Mouse (Mus musculus): ENCODE measurements around the gene Pdzk1. TPM values are rescaled to one million over a fixed set of nuclear protein-coding genes. Genes with fewer than 3 reads are reported as not detected.

Gene Pdzk1
- polyA plus RNA-seq, 1 experiment = 2.4 TPM

GRCm38 (mm10) chr3:96869091-96869490 is 40.0 kb downstream of the Pdzk1 start:
- H3K27me3 ChIP-seq (ENCODE audit: control insufficient read depth, insufficient read depth, low read length, poor library complexity, severe bottlenecking) = no peaks in the 10 kb centered on the region
- H3K27ac ChIP-seq (ENCODE audit: insufficient read depth, low read length) = no peak overlapping the region
- H3K36me3 ChIP-seq (ENCODE audit: control insufficient read depth, insufficient read depth, low read length, poor library complexity, severe bottlenecking) = peaks cover 19% of the 10 kb centered on the region
- H3K9ac ChIP-seq (ENCODE audit: low read depth, poor library complexity, severe bottlenecking) = no peak overlapping the region
- no peaks in the 10 kb centered on the region for H3K9me3 ChIP-seq (replicated peaks; ENCODE audit: control insufficient read depth, insufficient read depth, low read length, poor library complexity, severe bottlenecking)
- H3K4me3 ChIP-seq (ENCODE audit: low read depth, low read length) = no peak overlapping the region
- TF ChIP-seq POLR2A (IDR thresholded peaks at IDR 0.05; ENCODE audit: insufficient read depth, low read length) (no peak), CTCF (IDR thresholded peaks at IDR 0.05; ENCODE audit: low read depth, low read length) (no peak), EP300 (IDR thresholded peaks at IDR 0.05; ENCODE audit: insufficient read depth, low read depth, low read length) (no peak)
- H3K4me1 ChIP-seq (ENCODE audit: control insufficient read depth, insufficient read depth, low read length) = no peaks in the 10 kb centered on the region

- Histone ChIP-seq H3K4me3 (ENCODE audit: low read depth, low read length) (no peak overlapping the region), H3K27ac (ENCODE audit: insufficient read depth, low read length) (no peak overlapping the region), H3K4me1 (ENCODE audit: control insufficient read depth, insufficient read depth, low read length) (no peaks in the 10 kb centered on the region), H3K9me3 (replicated peaks; ENCODE audit: control insufficient read depth, insufficient read depth, low read length, poor library complexity, severe bottlenecking) (no peaks in the 10 kb centered on the region), H3K36me3 (ENCODE audit: control insufficient read depth, insufficient read depth, low read length, poor library complexity, severe bottlenecking) (peaks cover 20% of the 10 kb centered on the region), H3K27me3 (ENCODE audit: control insufficient read depth, insufficient read depth, low read length, poor library complexity, severe bottlenecking) (no peaks in the 10 kb centered on the region), H3K9ac (ENCODE audit: low read depth, poor library complexity, severe bottlenecking) (no peak overlapping the region)
- TF ChIP-seq POLR2A (IDR thresholded peaks at IDR 0.05; ENCODE audit: insufficient read depth, low read length) = no peak
- TF ChIP-seq CTCF (IDR thresholded peaks at IDR 0.05; ENCODE audit: low read depth, low read length) = no peak
- TF ChIP-seq EP300 (IDR thresholded peaks at IDR 0.05; ENCODE audit: insufficient read depth, low read depth, low read length) = no peak
Measured at GRCm38 (mm10) chr3:96870270-96870669, 41.2 kb downstream of the Pdzk1 start.

- Histone ChIP-seq H3K4me3 (ENCODE audit: low read depth, low read length) (no peak overlapping the region), H3K27ac (ENCODE audit: insufficient read depth, low read length) (no peak overlapping the region), H3K36me3 (ENCODE audit: control insufficient read depth, insufficient read depth, low read length, poor library complexity, severe bottlenecking) (peaks cover 23% of the 10 kb centered on the region), H3K4me1 (ENCODE audit: control insufficient read depth, insufficient read depth, low read length) (no peaks in the 10 kb centered on the region), H3K27me3 (ENCODE audit: control insufficient read depth, insufficient read depth, low read length, poor library complexity, severe bottlenecking) (no peaks in the 10 kb centered on the region), H3K9me3 (replicated peaks; ENCODE audit: control insufficient read depth, insufficient read depth, low read length, poor library complexity, severe bottlenecking) (no peaks in the 10 kb centered on the region), H3K9ac (ENCODE audit: low read depth, poor library complexity, severe bottlenecking) (no peak overlapping the region)
- TF ChIP-seq EP300 (IDR thresholded peaks at IDR 0.05; ENCODE audit: insufficient read depth, low read depth, low read length) = no peak
- no peak for TF ChIP-seq POLR2A (IDR thresholded peaks at IDR 0.05; ENCODE audit: insufficient read depth, low read length)
- no peak for TF ChIP-seq CTCF (IDR thresholded peaks at IDR 0.05; ENCODE audit: low read depth, low read length)
Measured at GRCm38 (mm10) chr3:96871070-96871469, 42.0 kb downstream of the Pdzk1 start.

- TF ChIP-seq POLR2A (IDR thresholded peaks at IDR 0.05; ENCODE audit: insufficient read depth, low read length) (no peak), EP300 (IDR thresholded peaks at IDR 0.05; ENCODE audit: insufficient read depth, low read depth, low read length) (no peak), CTCF (IDR thresholded peaks at IDR 0.05; ENCODE audit: low read depth, low read length) (no peak)
- Histone ChIP-seq H3K9me3 (replicated peaks; ENCODE audit: control insufficient read depth, insufficient read depth, low read length, poor library complexity, severe bottlenecking) (no peaks in the 10 kb centered on the region), H3K9ac (ENCODE audit: low read depth, poor library complexity, severe bottlenecking) (no peak overlapping the region), H3K4me1 (ENCODE audit: control insufficient read depth, insufficient read depth, low read length) (no peaks in the 10 kb centered on the region), H3K36me3 (ENCODE audit: control insufficient read depth, insufficient read depth, low read length, poor library complexity, severe bottlenecking) (peaks cover 23% of the 10 kb centered on the region), H3K27me3 (ENCODE audit: control insufficient read depth, insufficient read depth, low read length, poor library complexity, severe bottlenecking) (no peaks in the 10 kb centered on the region), H3K4me3 (ENCODE audit: low read depth, low read length) (no peak overlapping the region), H3K27ac (ENCODE audit: insufficient read depth, low read length) (no peak overlapping the region)
Measured at GRCm38 (mm10) chr3:96872501-96872900, 43.4 kb downstream of the Pdzk1 start.

GRCm38 (mm10) chr3:96874808-96875571 is 45.9 kb downstream of the Pdzk1 start:
- Histone ChIP-seq H3K9me3 (replicated peaks; ENCODE audit: control insufficient read depth, insufficient read depth, low read length, poor library complexity, severe bottlenecking) (no peaks in the 10 kb centered on the region), H3K4me1 (ENCODE audit: control insufficient read depth, insufficient read depth, low read length) (no peaks in the 10 kb centered on the region), H3K36me3 (ENCODE audit: control insufficient read depth, insufficient read depth, low read length, poor library complexity, severe bottlenecking) (peaks cover 23% of the 10 kb centered on the region), H3K27ac (ENCODE audit: insufficient read depth, low read length) (no peak overlapping the region), H3K27me3 (ENCODE audit: control insufficient read depth, insufficient read depth, low read length, poor library complexity, severe bottlenecking) (no peaks in the 10 kb centered on the region), H3K4me3 (ENCODE audit: low read depth, low read length) (no peak overlapping the region), H3K9ac (ENCODE audit: low read depth, poor library complexity, severe bottlenecking) (no peak overlapping the region)
- TF ChIP-seq EP300 (IDR thresholded peaks at IDR 0.05; ENCODE audit: insufficient read depth, low read depth, low read length) (no peak), POLR2A (IDR thresholded peaks at IDR 0.05; ENCODE audit: insufficient read depth, low read length) (no peak), CTCF (IDR thresholded peaks at IDR 0.05; ENCODE audit: low read depth, low read length) (no peak)

DNA sequence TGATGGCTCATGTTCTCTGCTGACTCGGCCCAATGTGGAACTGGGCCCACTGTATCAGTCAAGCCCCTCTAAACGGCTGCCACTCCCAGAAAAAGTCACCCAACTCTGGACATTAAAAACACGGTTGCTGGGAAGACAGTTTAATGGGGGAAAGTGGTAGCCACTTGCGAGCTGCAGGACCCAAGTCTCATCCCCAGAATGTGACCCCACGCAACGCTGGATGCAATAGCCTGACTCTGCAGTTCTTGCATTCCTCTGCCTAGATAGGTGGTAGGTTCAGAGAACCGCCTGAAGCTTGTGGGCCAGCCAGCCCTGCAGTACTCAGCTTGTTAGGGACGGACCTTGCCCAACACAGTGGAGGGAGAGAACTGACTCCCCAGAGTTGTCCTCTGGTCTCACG is 50.5 kb downstream of the Pdzk1 start:
- peaks cover 14% of the 10 kb centered on the region; the same call in 1 of the 2 replicates for H3K36me3 ChIP-seq (ENCODE audit: control insufficient read depth, insufficient read depth, low read length, poor library complexity, severe bottlenecking)
- H3K4me3 ChIP-seq (ENCODE audit: low read depth, low read length) = no peak overlapping the region
- H3K27me3 ChIP-seq (ENCODE audit: control insufficient read depth, insufficient read depth, low read length, poor library complexity, severe bottlenecking) = no peaks in the 10 kb centered on the region
- no peaks in the 10 kb centered on the region for H3K9me3 ChIP-seq (replicated peaks; ENCODE audit: control insufficient read depth, insufficient read depth, low read length, poor library complexity, severe bottlenecking)
- H3K9ac ChIP-seq (ENCODE audit: low read depth, poor library complexity, severe bottlenecking) = no peak overlapping the region
- TF ChIP-seq EP300 (IDR thresholded peaks at IDR 0.05; ENCODE audit: insufficient read depth, low read depth, low read length) = no peak
- TF ChIP-seq POLR2A (IDR thresholded peaks at IDR 0.05; ENCODE audit: insufficient read depth, low read length) = no peak
- no peak overlapping the region for H3K27ac ChIP-seq (ENCODE audit: insufficient read depth, low read length)
- no peaks in the 10 kb centered on the region for H3K4me1 ChIP-seq (ENCODE audit: control insufficient read depth, insufficient read depth, low read length)

Data from ES-Bruce4 (cell line).